Mouse (Mus musculus): Measurements from ENCODE around the gene Rpl27. TPM values are rescaled to one million over a fixed set of nuclear protein-coding genes. Genes with fewer than 3 reads are reported as not detected.

The Rpl27 gene
- total and polyA plus RNA-seq, 3 experiments, result 595 to 2,621 TPM; not detected in 1

- no peak for TF ChIP-seq GATA1 (IDR thresholded peaks at IDR 0.05; ENCODE audit: low read depth, low read length)
- TF ChIP-seq CHD1 (IDR thresholded peaks at IDR 0.05; ENCODE audit: low read depth, low read length), result no peak
- TF ChIP-seq ETS1 (IDR thresholded peaks at IDR 0.05; ENCODE audit: low read depth, low read length), result peak; percentile 90
- TF ChIP-seq KAT2A (conservative IDR thresholded peaks at IDR 0.05; ENCODE audit: low read depth, low read length), result peak; percentile 99
Measured at GRCm38 (mm10) chr11:101442127-101442693, at the start of gene Rpl27 (continued).

DNA sequence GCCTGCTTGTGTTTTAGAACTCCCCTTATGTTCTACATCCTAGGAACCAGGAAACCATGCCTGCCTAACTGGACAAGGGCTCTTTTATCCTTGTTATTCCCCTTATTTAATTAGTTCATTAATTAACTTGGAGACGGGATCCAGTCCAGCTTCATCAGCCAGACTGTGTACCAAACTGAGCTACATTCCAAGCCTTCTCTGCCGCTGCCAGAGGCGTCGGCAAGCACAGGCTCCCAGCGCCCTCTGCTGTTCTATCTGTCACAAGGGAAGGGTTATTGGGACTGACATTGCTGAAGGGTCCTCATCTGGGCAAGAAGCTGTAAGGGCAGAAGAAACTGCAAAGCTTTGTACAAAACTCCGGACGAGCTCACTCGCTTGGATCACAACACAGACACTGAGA lies 47.0 kb upstream of the Rpl27 start:
- H3K9me3 ChIP-seq (replicated peaks; ENCODE audit: insufficient read depth, low read length), result no peaks in the 10 kb centered on the region
- no peaks in the 10 kb centered on the region for H3K79me2 ChIP-seq (ENCODE audit: control insufficient read depth, insufficient read depth, low read length, poor library complexity)
- H3K27me3 ChIP-seq (ENCODE audit: control insufficient read depth in 1 of 2, insufficient read depth in 2 of 2, low read length in 2 of 2), result no peaks in the 10 kb centered on the region; a peak in 3 of 4 replicates
- TF ChIP-seq TBP (IDR thresholded peaks at IDR 0.05; ENCODE audit: low read depth, low read length) (0 out of 2 replicates have a peak, but pooled peaks have one; percentile 23), UBTF (IDR thresholded peaks at IDR 0.05; ENCODE audit: borderline replicate concordance, insufficient read depth, low read depth, low read length) (no peak), CTCF (IDR thresholded peaks at IDR 0.05 in 2 of 3, conservative IDR thresholded peaks at IDR 0.05 in 1 of 3; ENCODE audit: control insufficient read depth in 1 of 3, insufficient read depth in 1 of 3, low read depth in 2 of 3, low read length in 3 of 3, poor library complexity in 1 of 3, severe bottlenecking in 1 of 3) (peak; percentile 76 to 96 (median 86)), ZKSCAN1 (IDR thresholded peaks at IDR 0.05; ENCODE audit: low read depth, low read length) (no peak), ZMIZ1 (IDR thresholded peaks at IDR 0.05; ENCODE audit: low read depth, low read length) (no peak), HCFC1 (IDR thresholded peaks at IDR 0.05; ENCODE audit: low read depth, low read length) (0 out of 2 replicates have a peak, but pooled peaks have one; percentile 26), E2F4 (IDR thresholded peaks at IDR 0.05; ENCODE audit: borderline replicate concordance, low read depth, low read length) (no peak), RAD21 (IDR thresholded peaks at IDR 0.05; ENCODE audit: low read depth, low read length) (peak; percentile 96), SIN3A (IDR thresholded peaks at IDR 0.05; ENCODE audit: low read length) (peak; percentile 68), MXI1 (IDR thresholded peaks at IDR 0.05; ENCODE audit: low read depth, low read length) (peak; percentile 35; the same call in 1 of the 2 replicates), ZC3H11A (IDR thresholded peaks at IDR 0.05; ENCODE audit: low read depth, low read length) (peak; percentile 95), SMC3 (IDR thresholded peaks at IDR 0.05; ENCODE audit: low read depth, low read length) (peak; percentile 96)
- no peak overlapping the region for H3K27ac ChIP-seq (ENCODE audit: control insufficient read depth, low read depth, low read length)
- peak; percentile 86 for DNase-seq (ENCODE audit: low read depth, low spot score)
- H3K36me3 ChIP-seq (ENCODE audit: control insufficient read depth in 1 of 2, insufficient read depth in 2 of 2, low read length in 2 of 2), result no peaks in the 10 kb centered on the region
- no peak overlapping the region for H3K4me3 ChIP-seq (ENCODE audit: control insufficient read depth in 1 of 2, insufficient read depth in 1 of 2, low read depth in 2 of 2, low read length in 2 of 2)
- H3K4me1 ChIP-seq (ENCODE audit: control insufficient read depth in 1 of 2, insufficient read depth in 2 of 2, low read length in 2 of 2), result no peaks in the 10 kb centered on the region
- H3K9ac ChIP-seq (ENCODE audit: control insufficient read depth, low read depth, low read length, poor library complexity, severe bottlenecking), result no peak overlapping the region

DNA sequence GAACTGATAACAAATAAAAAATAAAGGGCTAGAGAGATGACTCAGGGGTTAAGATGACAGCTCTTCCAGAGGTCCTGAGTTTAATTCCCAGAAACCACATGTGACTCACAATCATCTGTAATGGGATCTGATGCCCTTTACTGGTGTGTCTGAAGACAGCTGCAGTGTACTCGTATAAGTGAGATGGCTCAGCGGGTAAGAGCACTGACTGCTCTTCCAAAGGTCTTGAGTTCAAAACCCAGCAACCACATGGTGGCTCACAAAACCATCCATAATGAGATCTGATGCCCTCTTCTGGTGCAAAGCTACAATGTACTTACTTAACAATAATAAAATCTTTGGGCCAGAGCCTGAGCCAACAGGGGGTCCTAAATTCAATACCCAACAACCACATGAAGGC lies 26.8 kb upstream of the Rpl27 start:
- no peak overlapping the region for H3K4me3 ChIP-seq (ENCODE audit: control insufficient read depth in 1 of 2, insufficient read depth in 1 of 2, low read depth in 2 of 2, low read length in 2 of 2)
- DNase-seq (ENCODE audit: low read depth, low spot score), result peak; percentile 57
- H3K36me3 ChIP-seq (ENCODE audit: control insufficient read depth in 1 of 2, insufficient read depth in 2 of 2, low read length in 2 of 2), result peaks cover 4 to 17% of the 10 kb centered on the region in 2 experiments
- no peaks in the 10 kb centered on the region for H3K27me3 ChIP-seq (ENCODE audit: control insufficient read depth in 1 of 2, insufficient read depth in 2 of 2, low read length in 2 of 2)
- no peaks in the 10 kb centered on the region for H3K9me3 ChIP-seq (replicated peaks; ENCODE audit: insufficient read depth, low read length)
- no peak overlapping the region for H3K27ac ChIP-seq (ENCODE audit: control insufficient read depth, low read depth, low read length)
- H3K79me2 ChIP-seq (ENCODE audit: control insufficient read depth, insufficient read depth, low read length, poor library complexity), result peaks cover 12% of the 10 kb centered on the region
- no peak overlapping the region for H3K9ac ChIP-seq (ENCODE audit: control insufficient read depth, low read depth, low read length, poor library complexity, severe bottlenecking)
- H3K4me1 ChIP-seq (ENCODE audit: control insufficient read depth in 1 of 2, insufficient read depth in 2 of 2, low read length in 2 of 2), result peaks cover 8 to 11% of the 10 kb centered on the region in 2 experiments
- TF ChIP-seq ELF1 (IDR thresholded peaks at IDR 0.05; ENCODE audit: low read depth, low read length), result no peak
- peak in 1 of 3 experiments; percentile 44; a peak in 2 of 6 replicates for TF ChIP-seq CTCF (IDR thresholded peaks at IDR 0.05 in 2 of 3, conservative IDR thresholded peaks at IDR 0.05 in 1 of 3; ENCODE audit: control insufficient read depth in 1 of 3, insufficient read depth in 1 of 3, low read depth in 2 of 3, low read length in 3 of 3, poor library complexity in 1 of 3, severe bottlenecking in 1 of 3)
- TF ChIP-seq GABPA (IDR thresholded peaks at IDR 0.05; ENCODE audit: low read depth, low read length), result no peak
- TF ChIP-seq HCFC1 (IDR thresholded peaks at IDR 0.05; ENCODE audit: low read depth, low read length), result no peak
- TF ChIP-seq RCOR1 (IDR thresholded peaks at IDR 0.05; ENCODE audit: low read depth, low read length), result no peak
- TF ChIP-seq MAZ (IDR thresholded peaks at IDR 0.05; ENCODE audit: low read depth, low read length), result no peak
- TF ChIP-seq TCF12 (IDR thresholded peaks at IDR 0.05; ENCODE audit: low read depth, low read length), result no peak
- no peak for TF ChIP-seq GATA1 (IDR thresholded peaks at IDR 0.05; ENCODE audit: low read depth, low read length)
- TF ChIP-seq BHLHE40 (IDR thresholded peaks at IDR 0.05; ENCODE audit: borderline replicate concordance, low read depth, low read length), result no peak
- TF ChIP-seq CHD2 (IDR thresholded peaks at IDR 0.05; ENCODE audit: low read length), result no peak
- no peak for TF ChIP-seq SIN3A (IDR thresholded peaks at IDR 0.05; ENCODE audit: low read length)
- no peak for TF ChIP-seq CHD1 (IDR thresholded peaks at IDR 0.05; ENCODE audit: low read depth, low read length)
- TF ChIP-seq ZMIZ1 (IDR thresholded peaks at IDR 0.05; ENCODE audit: low read depth, low read length), result no peak
- no peak for TF ChIP-seq ZNF384 (IDR thresholded peaks at IDR 0.05; ENCODE audit: low read depth, low read length)
- TF ChIP-seq POLR2AphosphoS5 (IDR thresholded peaks at IDR 0.05; ENCODE audit: borderline replicate concordance, low read depth, low read length), result no peak
- TF ChIP-seq MAFK (IDR thresholded peaks at IDR 0.05; ENCODE audit: borderline replicate concordance, low read depth, low read length), result no peak
- no peak for TF ChIP-seq USF1 (IDR thresholded peaks at IDR 0.05; ENCODE audit: low read depth, low read length)
- no peak for TF ChIP-seq EP300 (IDR thresholded peaks at IDR 0.05; ENCODE audit: low read depth in 1 of 2, low read length in 2 of 2)

Measured in MEL (cell line).